Mouse (Mus musculus): ENCODE data around the gene Gm10409. TPM values are rescaled to one million over a fixed set of nuclear protein-coding genes. Genes with fewer than 3 reads are reported as not detected.
"Not testable (repeated sequence)": the region's sequence is repeated elsewhere in the genome, so short reads cannot be mapped to it uniquely, and the experiment has no call there.

Gene Gm10409
- total RNA-seq (2021): 1 to 10 TPM; 2.5 to 3.4 TPM
- long read RNA-seq: 0 reads

DNA sequence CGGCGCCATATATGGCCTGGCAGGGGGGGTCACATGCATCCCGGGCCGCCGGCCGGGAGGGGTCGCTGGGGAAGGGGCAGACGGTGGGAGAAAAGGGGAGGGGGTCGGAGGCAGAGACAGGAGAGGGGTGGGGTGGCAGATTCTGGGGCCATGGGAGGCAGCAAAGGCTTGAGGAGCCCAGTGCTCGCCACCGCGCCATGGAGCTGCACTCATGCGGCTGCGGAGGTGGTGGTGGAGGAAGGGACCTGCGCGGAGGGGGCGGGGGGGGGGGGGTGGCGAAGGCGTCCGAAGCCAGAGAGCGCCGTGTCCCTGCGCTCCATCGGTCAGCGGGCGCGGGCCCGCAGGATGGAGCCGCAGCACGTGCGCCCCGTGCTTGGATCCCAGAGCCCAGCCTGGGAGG is at the start of gene Gm10409:
Gene Gm10409, plus strand, starts transcription at position 301 of the 400 bp plus-strand sequence.
- DNase-seq (ENCODE audit: low spot score in 2 of 2): not testable (repeated sequence)

DNA sequence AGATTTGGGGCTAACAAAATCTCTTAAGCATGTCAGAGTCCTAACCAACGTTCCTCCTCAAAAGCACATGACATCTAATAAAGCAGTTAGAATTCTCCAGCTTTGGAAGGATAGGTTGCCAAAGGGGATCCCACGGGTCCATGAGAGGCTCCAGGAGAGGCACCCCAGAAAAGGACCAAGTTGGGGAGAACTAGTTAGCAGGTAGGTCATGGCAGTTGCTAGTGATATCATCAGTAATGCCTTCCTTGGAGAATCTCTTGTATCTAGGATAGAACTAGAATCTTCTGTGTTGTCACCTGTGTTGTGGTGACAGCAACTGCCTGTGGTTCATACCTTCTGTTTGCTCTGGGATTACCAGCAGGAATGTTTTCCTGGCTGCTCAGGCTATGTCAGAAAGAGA is 17.6 kb upstream of the Gm10409 start, which contains the start of gene Gm10413:
Gene Gm10413, plus strand, starts transcription at position 301 of the 400 bp plus-strand sequence.
- DNase-seq (ENCODE audit: low spot score in 2 of 2): not testable (repeated sequence)

DNA sequence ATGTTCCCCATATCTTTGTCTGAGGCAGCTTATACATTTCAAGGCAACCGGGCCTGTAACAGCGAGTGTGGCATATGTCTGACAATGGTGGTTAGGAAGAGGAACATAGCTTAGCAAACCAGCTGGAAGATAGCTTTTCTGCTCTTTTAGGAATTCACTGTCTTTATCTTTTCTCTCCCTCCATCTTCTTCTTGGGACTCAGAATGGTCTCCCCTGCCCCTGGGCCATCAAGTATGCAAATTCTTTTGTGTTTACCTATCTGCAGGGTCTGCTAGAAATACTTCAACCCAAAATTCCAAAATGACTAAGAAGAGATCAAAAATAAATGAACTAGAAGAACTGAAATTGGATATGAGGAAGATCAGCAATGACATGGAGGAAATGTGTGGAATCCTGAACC is 15.4 kb downstream of the Gm10409 start, which contains the start of gene Gm3005:
Gene Gm3005, plus strand, starts transcription at position 301 of the 400 bp plus-strand sequence.
- DNase-seq (ENCODE audit: low spot score in 2 of 2): not testable (repeated sequence)

DNA sequence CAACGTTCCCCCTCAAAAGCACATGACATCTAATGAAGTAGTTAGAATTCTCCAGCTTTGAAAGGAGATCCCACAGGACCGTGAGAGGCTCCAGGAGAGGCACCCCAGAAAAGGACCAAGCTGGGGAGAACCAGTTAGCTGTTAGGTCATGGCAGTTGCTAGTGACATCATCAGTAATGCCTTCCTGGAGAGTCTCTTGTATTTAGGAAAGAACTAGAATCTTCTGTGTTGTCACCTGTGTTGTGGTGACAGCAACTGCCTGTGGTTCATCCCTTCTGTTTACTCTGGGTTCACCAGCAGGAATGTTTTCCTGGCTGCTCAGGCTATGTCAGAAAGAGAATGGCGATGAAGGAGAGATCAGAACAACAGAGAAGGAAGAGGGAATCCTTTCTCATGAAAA is 36.7 kb downstream of the Gm10409 start, which contains the start of gene Gm10408:
Gene Gm10408, plus strand, starts transcription at position 301 of the 400 bp plus-strand sequence.
- DNase-seq (ENCODE audit: low spot score in 2 of 2): not testable (repeated sequence)

Other genes starting within 250 kb of the Gm10409 start
- not detected for gene Gm5795, start 224.4 kb upstream of the Gm10409 start, total RNA-seq (2021)
- gene D830030K20Rik, start 204.1 kb upstream of the Gm10409 start, total RNA-seq (2021): 1 to 10 TPM; 3.4 to 3.9 TPM
- under 1 TPM in 1 of 2 experiments, not detected in 1; 0.52 TPM for gene Gm2956, start 80.0 kb upstream of the Gm10409 start, total RNA-seq (2021)
- not detected for gene Gm10413, start 17.5 kb upstream of the Gm10409 start, total RNA-seq (2021)
- not detected for gene Gm3005, start 15.5 kb downstream of the Gm10409 start, total RNA-seq (2021)
- gene Gm10408, start 36.8 kb downstream of the Gm10409 start, total RNA-seq (2021): not detected
- gene Gm3012, start 221.9 kb downstream of the Gm10409 start, total RNA-seq (2021): not detected
- gene Gm3020, start 239.4 kb downstream of the Gm10409 start, total RNA-seq (2021): 1 to 10 TPM; 2.5 to 3.4 TPM